Mouse (Mus musculus) thymus, adult 2 months (tissue): ENCODE results near the gene Ccdc65. TPM values are rescaled to one million over a fixed set of nuclear protein-coding genes. Genes with fewer than 3 reads are reported as not detected.

ENCODE experiments used
- DNase-seq: peaks from one replicate; pipeline ENCODE4 v3.0.0; 2021
- H3K27ac ChIP-seq: fragments of 200-500 bp; 2 replicates; pipeline ENCODE4 v1.5.1; 2012; ENCODE audit warnings: low read length, control low read depth; ENCODE audit not compliant: control insufficient read depth, insufficient read depth
- H3K27me3 ChIP-seq: fragments of 200-500 bp; 2 replicates; pipeline ENCODE4 v1.6.1; 2012; ENCODE audit warnings: mild to moderate bottlenecking, low read length, moderate library complexity, mixed read lengths; ENCODE audit not compliant: control insufficient read depth, insufficient read depth
- H3K36me3 ChIP-seq: fragments of 200-500 bp; 2 replicates; pipeline ENCODE4 v1.6.1; 2012; ENCODE audit warnings: mild to moderate bottlenecking, low read length, moderate library complexity; ENCODE audit not compliant: control insufficient read depth, insufficient read depth
- H3K4me1 ChIP-seq: fragments of 200-500 bp; replicated peaks from 2 replicates; pipeline ENCODE4 v1.6.1; 2012; ENCODE audit warnings: low read length; ENCODE audit not compliant: control insufficient read depth, insufficient read depth
- H3K4me3 ChIP-seq: fragments of 200-500 bp; 2 replicates; pipeline ENCODE4 v1.5.1; 2012; ENCODE audit warnings: mild to moderate bottlenecking, low read length, control low read depth, moderate library complexity; ENCODE audit not compliant: control insufficient read depth, insufficient read depth
- CTCF ChIP-seq: fragments of 200-500 bp; IDR thresholded peaks from 2 replicates; pipeline ENCODE4 v1.5.1; 2012; ENCODE audit warnings: mild to moderate bottlenecking, control low read depth, low read length, moderate library complexity, borderline replicate concordance; ENCODE audit not compliant: control insufficient read depth, poor library complexity, insufficient read depth; ENCODE audit errors: extremely low read depth
- POLR2A ChIP-seq: fragments of 200-500 bp; IDR thresholded peaks from 2 replicates; pipeline ENCODE4 v1.6.1; 2012; ENCODE audit warnings: mild to moderate bottlenecking, low read length, control low read depth, moderate library complexity; ENCODE audit not compliant: control insufficient read depth, poor library complexity, insufficient read depth; ENCODE audit errors: extremely low read depth
- WGBS: fragments of 180-500 bp; shearing (Covaris S2); methylation state at CpG from one replicate; pipeline ENCODE4 v1.1.7; 2018; 5-methylcytosine and 5-hydroxymethylcytosine counted together
- polyA plus RNA-seq: library from polyadenylated mRNA; depleted of rRNA; stranded (reverse); fragments of >200 nt; gene quantifications from 2 replicates; pipeline ENCODE4 v1.2.3, GENCODE M21; 2012

The Ccdc65 gene
- polyA plus RNA-seq, 1 experiment, result 0.04 TPM

DNA sequence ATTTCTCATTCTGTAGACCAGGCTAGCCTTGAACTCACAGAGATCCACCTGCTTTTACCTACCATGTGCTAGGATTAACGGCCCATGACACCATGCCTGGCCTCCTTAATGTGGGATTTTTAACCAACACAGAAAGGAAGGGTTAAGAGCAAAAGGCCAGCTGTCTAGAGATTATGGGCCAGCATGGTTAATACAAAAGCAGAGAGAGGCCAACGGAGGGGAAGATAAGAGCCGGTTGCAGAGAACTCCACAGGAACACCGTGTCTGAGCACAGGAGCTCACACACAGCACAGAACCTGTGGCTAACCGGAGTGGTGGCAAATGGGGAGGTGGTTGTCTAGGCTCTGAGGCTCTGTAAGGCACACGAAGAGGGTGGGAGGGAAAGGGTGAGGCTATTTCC lies 25.4 kb downstream of the Ccdc65 start:
- no peak for DNase-seq
- Histone ChIP-seq H3K27ac (no peak overlapping the region), H3K36me3 (peaks cover 12% of the 10 kb centered on the region), H3K27me3 (no peaks in the 10 kb centered on the region), H3K4me1 (peaks cover 4% of the 10 kb centered on the region), H3K4me3 (no peak overlapping the region)
- WGBS, result 87% methylated on average over 6 of the region's 6 CpGs
- TF ChIP-seq POLR2A (no peak), CTCF (no peak)

DNA sequence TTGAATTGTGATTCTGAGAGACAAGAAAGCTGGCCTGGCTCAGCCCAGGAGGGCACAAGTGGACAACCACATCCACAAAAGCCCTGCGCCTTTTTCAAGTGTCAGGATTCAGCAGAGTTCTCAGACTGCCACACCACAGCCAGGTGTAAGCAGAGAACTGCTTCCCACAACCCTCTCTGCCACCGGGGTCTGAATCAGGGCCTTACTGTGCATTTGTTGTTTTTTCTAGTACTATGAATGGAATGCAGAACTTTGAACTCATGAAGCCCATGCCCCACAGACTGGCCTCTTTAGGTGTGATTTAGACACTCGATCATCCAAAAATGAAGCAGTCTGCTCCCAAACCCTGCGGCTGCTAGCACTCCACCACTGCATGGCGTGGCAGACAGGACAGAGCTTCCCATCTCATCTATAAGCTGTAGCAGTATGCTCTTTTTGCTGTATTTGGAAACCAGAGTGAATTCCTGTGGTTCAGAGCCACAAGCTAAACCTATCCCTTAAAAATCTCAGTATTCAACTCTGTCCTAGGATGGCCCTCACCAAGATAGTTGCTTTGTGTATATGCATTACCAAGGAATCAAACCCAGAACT lies 26.1 kb downstream of the Ccdc65 start:
- peaks cover 4% of the 10 kb centered on the region for H3K4me1 ChIP-seq
- H3K36me3 ChIP-seq, result peaks cover 14% of the 10 kb centered on the region
- DNase-seq, result no peak
- no peaks in the 10 kb centered on the region for H3K27me3 ChIP-seq
- H3K27ac ChIP-seq, result no peak overlapping the region
- TF ChIP-seq CTCF (no peak), POLR2A (no peak)
- 72% methylated on average over 5 of the region's 5 CpGs for WGBS
- no peak overlapping the region for H3K4me3 ChIP-seq

DNA sequence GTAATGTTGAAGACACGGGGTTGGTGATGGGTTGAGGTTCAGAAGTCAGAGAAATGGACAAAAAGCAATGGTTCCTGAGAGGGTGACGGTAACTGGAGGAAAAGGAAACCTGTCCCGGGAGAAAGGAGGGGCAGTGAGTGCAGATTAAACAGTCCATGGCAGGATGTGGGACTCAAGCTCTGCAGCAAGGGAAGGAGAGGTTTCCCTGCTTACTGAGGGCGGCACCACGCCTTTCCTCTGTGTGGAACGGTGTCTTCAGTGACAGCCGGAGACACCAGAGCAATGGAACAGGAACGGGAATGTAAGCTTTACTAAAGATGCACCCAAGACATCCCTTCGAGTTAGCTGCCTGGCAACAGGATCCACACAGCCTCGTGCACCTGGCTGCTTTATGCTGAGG lies 28.5 kb downstream of the Ccdc65 start:
- no peak for TF ChIP-seq CTCF
- TF ChIP-seq POLR2A, result no peak
- no peak for DNase-seq
- no peak overlapping the region for H3K4me3 ChIP-seq
- no peaks in the 10 kb centered on the region; the same call in 1 of the 2 replicates for H3K4me1 ChIP-seq
- H3K27ac ChIP-seq, result no peak overlapping the region
- peaks cover 38% of the 10 kb centered on the region for H3K36me3 ChIP-seq
- H3K27me3 ChIP-seq, result no peaks in the 10 kb centered on the region
- 95% methylated on average over 10 of the region's 10 CpGs for WGBS

DNA sequence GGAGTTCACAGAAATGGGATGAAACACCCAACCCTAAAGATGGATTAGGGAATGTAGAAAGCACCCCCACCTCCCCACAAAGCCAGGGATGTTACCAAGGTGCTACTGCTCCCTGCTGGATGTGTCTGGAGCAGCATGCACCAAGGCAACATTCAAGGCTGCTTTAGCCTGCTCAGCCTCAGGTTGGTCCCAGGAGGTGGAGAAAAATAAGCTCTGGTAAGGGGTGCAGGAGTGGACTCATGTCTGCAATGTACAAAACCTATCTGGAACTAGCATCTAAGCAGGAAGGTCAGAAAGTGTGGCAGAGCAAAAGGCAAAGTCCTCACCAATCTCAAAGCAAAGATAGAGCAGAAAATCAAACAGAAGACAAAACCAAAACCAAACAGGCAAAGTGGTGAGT lies 29.9 kb downstream of the Ccdc65 start:
- DNase-seq, result peak; percentile 28
- Histone ChIP-seq H3K27ac (no peak overlapping the region), H3K36me3 (peaks cover 47% of the 10 kb centered on the region), H3K4me3 (no peak overlapping the region), H3K4me1 (peaks cover 5% of the 10 kb centered on the region; the same call in 1 of the 2 replicates), H3K27me3 (no peaks in the 10 kb centered on the region)
- no peak for TF ChIP-seq CTCF
- no peak for TF ChIP-seq POLR2A

DNA sequence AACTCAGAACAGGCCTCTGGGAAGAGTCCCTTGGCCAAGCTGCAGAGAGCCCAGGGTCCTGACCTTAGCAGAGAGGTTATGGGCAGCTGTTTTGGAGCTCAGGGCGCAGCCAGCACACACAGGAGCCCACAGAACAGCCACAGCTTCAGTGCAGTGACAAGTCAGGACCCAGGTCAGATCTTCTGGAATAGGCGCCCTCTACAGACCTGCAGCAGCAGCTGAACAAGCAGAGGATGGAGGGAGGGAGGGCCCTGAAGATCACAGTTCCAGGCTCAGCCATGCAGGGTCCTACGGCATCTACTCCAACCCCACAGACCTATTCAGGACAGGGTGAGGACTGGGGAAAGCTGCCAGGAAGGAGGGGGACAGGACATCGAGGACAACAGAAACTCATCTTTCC lies 30.8 kb downstream of the Ccdc65 start:
- Histone ChIP-seq H3K4me3 (no peak overlapping the region), H3K36me3 (peaks cover 47% of the 10 kb centered on the region), H3K4me1 (peaks cover 5% of the 10 kb centered on the region; the same call in 1 of the 2 replicates), H3K27me3 (no peaks in the 10 kb centered on the region), H3K27ac (no peak overlapping the region)
- TF ChIP-seq CTCF, result peak; percentile 16; the same call in 1 of the 2 replicates
- TF ChIP-seq POLR2A, result no peak
- DNase-seq, result no peak
- 83% methylated on average over 4 of the region's 4 CpGs for WGBS

DNA sequence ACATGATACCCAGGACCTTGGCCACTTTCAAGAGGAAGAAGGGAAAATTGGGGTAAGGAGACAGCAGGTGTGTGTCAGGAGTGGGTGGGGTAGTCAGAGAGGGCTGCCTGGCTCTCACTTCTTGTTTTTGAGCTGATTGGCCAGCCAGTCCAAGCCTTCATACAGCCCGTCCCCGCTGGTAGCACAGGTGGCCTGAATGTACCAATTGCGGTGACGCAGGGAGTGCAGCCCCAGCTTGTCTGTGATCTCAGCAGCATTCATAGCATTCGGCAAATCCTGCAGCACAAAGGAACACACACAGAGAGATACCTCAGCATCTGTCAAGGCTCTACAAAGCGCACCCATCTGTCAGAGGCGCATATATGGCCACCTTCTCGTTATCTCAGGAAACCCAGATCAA lies 32.2 kb downstream of the Ccdc65 start:
- H3K4me3 ChIP-seq, result no peak overlapping the region
- H3K27me3 ChIP-seq, result no peaks in the 10 kb centered on the region
- 98% methylated on average over 8 of the region's 8 CpGs for WGBS
- H3K36me3 ChIP-seq, result peaks cover 47% of the 10 kb centered on the region
- no peak for DNase-seq
- no peak overlapping the region for H3K27ac ChIP-seq
- TF ChIP-seq CTCF (no peak), POLR2A (no peak)
- H3K4me1 ChIP-seq, result peaks cover 5% of the 10 kb centered on the region; the same call in 1 of the 2 replicates
